Mouse (Mus musculus): ENCODE data around the gene Hhex. TPM values are rescaled to one million over a fixed set of nuclear protein-coding genes. Genes with fewer than 3 reads are reported as not detected.
A peak's percentile ranks its signal among the peaks of the same experiment; 100 is the strongest.

The Hhex gene
- polyA plus RNA-seq, 1 experiment: 19.3 TPM

GRCm38 (mm10) chr19:37440181-37440580 is 5.6 kb downstream of the Hhex start:
- H3K4me1 ChIP-seq (ENCODE audit: control insufficient read depth, insufficient read depth, low read length): no peaks in the 10 kb centered on the region; the same call in 1 of the 2 replicates
- no peak overlapping the region for H3K4me3 ChIP-seq (replicated peaks; ENCODE audit: control insufficient read depth, low read depth, low read length)
- TF ChIP-seq POLR2A (IDR thresholded peaks at IDR 0.05; ENCODE audit: borderline replicate concordance, control insufficient read depth, low read depth, low read length) (no peak), CTCF (IDR thresholded peaks at IDR 0.05; ENCODE audit: control insufficient read depth, insufficient read depth, low read length) (no peak)
- no peak overlapping the region for H3K27ac ChIP-seq (ENCODE audit: control insufficient read depth, insufficient read depth, low read depth, low read length, poor library complexity)
- 69% methylated on average over 4 of the region's 4 CpGs for WGBS

- 84% methylated on average over 16 of the region's 16 CpGs for WGBS
- Histone ChIP-seq H3K4me1 (ENCODE audit: control insufficient read depth, insufficient read depth, low read length) (no peaks in the 10 kb centered on the region; the same call in 1 of the 2 replicates), H3K27ac (ENCODE audit: control insufficient read depth, insufficient read depth, low read depth, low read length, poor library complexity) (no peak overlapping the region), H3K4me3 (replicated peaks; ENCODE audit: control insufficient read depth, low read depth, low read length) (no peak overlapping the region)
- no peak for TF ChIP-seq CTCF (IDR thresholded peaks at IDR 0.05; ENCODE audit: control insufficient read depth, insufficient read depth, low read length)
- no peak for TF ChIP-seq POLR2A (IDR thresholded peaks at IDR 0.05; ENCODE audit: borderline replicate concordance, control insufficient read depth, low read depth, low read length)
Measured at GRCm38 (mm10) chr19:37440708-37441475, 6.3 kb downstream of the Hhex start.

GRCm38 (mm10) chr19:37442524-37443286 is 8.1 kb downstream of the Hhex start:
- no peak overlapping the region for H3K27ac ChIP-seq (ENCODE audit: control insufficient read depth, insufficient read depth, low read depth, low read length, poor library complexity)
- no peaks in the 10 kb centered on the region; the same call in 1 of the 2 replicates for H3K4me1 ChIP-seq (ENCODE audit: control insufficient read depth, insufficient read depth, low read length)
- no peak for TF ChIP-seq POLR2A (IDR thresholded peaks at IDR 0.05; ENCODE audit: borderline replicate concordance, control insufficient read depth, low read depth, low read length)
- TF ChIP-seq CTCF (IDR thresholded peaks at IDR 0.05; ENCODE audit: control insufficient read depth, insufficient read depth, low read length): no peak
- H3K4me3 ChIP-seq (replicated peaks; ENCODE audit: control insufficient read depth, low read depth, low read length): no peak overlapping the region
- 21% methylated on average over 10 of the region's 10 CpGs for WGBS

- H3K4me3 ChIP-seq (replicated peaks; ENCODE audit: control insufficient read depth, low read depth, low read length): no peak overlapping the region
- H3K27ac ChIP-seq (ENCODE audit: control insufficient read depth, insufficient read depth, low read depth, low read length, poor library complexity): no peak overlapping the region
- no peaks in the 10 kb centered on the region; the same call in 1 of the 2 replicates for H3K4me1 ChIP-seq (ENCODE audit: control insufficient read depth, insufficient read depth, low read length)
- WGBS: 12% methylated on average over 4 of the region's 4 CpGs
- TF ChIP-seq CTCF (IDR thresholded peaks at IDR 0.05; ENCODE audit: control insufficient read depth, insufficient read depth, low read length): no peak
- no peak for TF ChIP-seq POLR2A (IDR thresholded peaks at IDR 0.05; ENCODE audit: borderline replicate concordance, control insufficient read depth, low read depth, low read length)
Measured at GRCm38 (mm10) chr19:37443631-37444140, 9.1 kb downstream of the Hhex start.

GRCm38 (mm10) chr19:37448212-37448611 is 13.6 kb downstream of the Hhex start:
- Histone ChIP-seq H3K4me3 (replicated peaks; ENCODE audit: control insufficient read depth, low read depth, low read length) (peak overlapping the region; percentile 67), H3K4me1 (ENCODE audit: control insufficient read depth, insufficient read depth, low read length) (no peaks in the 10 kb centered on the region; the same call in 1 of the 2 replicates), H3K27ac (ENCODE audit: control insufficient read depth, insufficient read depth, low read depth, low read length, poor library complexity) (peak overlapping the region; percentile 20; the same call in 1 of the 2 replicates)
- 6% methylated on average over 5 of the region's 5 CpGs for WGBS
- TF ChIP-seq POLR2A (IDR thresholded peaks at IDR 0.05; ENCODE audit: borderline replicate concordance, control insufficient read depth, low read depth, low read length) (no peak), CTCF (IDR thresholded peaks at IDR 0.05; ENCODE audit: control insufficient read depth, insufficient read depth, low read length) (no peak)

GRCm38 (mm10) chr19:37449246-37449645 is 14.6 kb downstream of the Hhex start:
- no peaks in the 10 kb centered on the region for H3K4me1 ChIP-seq (ENCODE audit: control insufficient read depth, insufficient read depth, low read length)
- WGBS: 68% methylated on average over 3 of the region's 3 CpGs
- no peak overlapping the region for H3K4me3 ChIP-seq (replicated peaks; ENCODE audit: control insufficient read depth, low read depth, low read length)
- TF ChIP-seq POLR2A (IDR thresholded peaks at IDR 0.05; ENCODE audit: borderline replicate concordance, control insufficient read depth, low read depth, low read length): no peak
- no peak for TF ChIP-seq CTCF (IDR thresholded peaks at IDR 0.05; ENCODE audit: control insufficient read depth, insufficient read depth, low read length)
- no peak overlapping the region for H3K27ac ChIP-seq (ENCODE audit: control insufficient read depth, insufficient read depth, low read depth, low read length, poor library complexity)

GRCm38 (mm10) chr19:37455528-37455927 is 20.9 kb downstream of the Hhex start:
- no peak overlapping the region for H3K4me3 ChIP-seq (replicated peaks; ENCODE audit: control insufficient read depth, low read depth, low read length)
- no peak for TF ChIP-seq CTCF (IDR thresholded peaks at IDR 0.05; ENCODE audit: control insufficient read depth, insufficient read depth, low read length)
- no peak for TF ChIP-seq POLR2A (IDR thresholded peaks at IDR 0.05; ENCODE audit: borderline replicate concordance, control insufficient read depth, low read depth, low read length)
- no peak overlapping the region for H3K27ac ChIP-seq (ENCODE audit: control insufficient read depth, insufficient read depth, low read depth, low read length, poor library complexity)
- 79% methylated on average over 2 of the region's 2 CpGs for WGBS
- no peaks in the 10 kb centered on the region for H3K4me1 ChIP-seq (ENCODE audit: control insufficient read depth, insufficient read depth, low read length)

- Histone ChIP-seq H3K4me3 (replicated peaks; ENCODE audit: control insufficient read depth, low read depth, low read length) (no peak overlapping the region), H3K27ac (ENCODE audit: control insufficient read depth, insufficient read depth, low read depth, low read length, poor library complexity) (no peak overlapping the region), H3K4me1 (ENCODE audit: control insufficient read depth, insufficient read depth, low read length) (no peaks in the 10 kb centered on the region)
- WGBS: 92% methylated on average over 1 of the region's 1 CpGs
- TF ChIP-seq CTCF (IDR thresholded peaks at IDR 0.05; ENCODE audit: control insufficient read depth, insufficient read depth, low read length): no peak
- no peak for TF ChIP-seq POLR2A (IDR thresholded peaks at IDR 0.05; ENCODE audit: borderline replicate concordance, control insufficient read depth, low read depth, low read length)
Measured at GRCm38 (mm10) chr19:37455961-37456360, 21.4 kb downstream of the Hhex start.

Measured in bone marrow, adult 2 months (tissue).